Mouse (Mus musculus) cerebellum, adult 2 months (tissue): ENCODE results near the gene 1700034J05Rik. TPM values are rescaled to one million over a fixed set of nuclear protein-coding genes. Genes with fewer than 3 reads are reported as not detected.
A peak's percentile ranks its signal among the peaks of the same experiment; 100 is the strongest.

Experiments
- DNase-seq, 2 experiments: peaks; one replicate each; pipeline ENCODE4 v3.0.0; 2021
- H3K27ac ChIP-seq: fragments of 200-500 bp; 2 replicates; pipeline ENCODE4 v1.5.1; 2012; ENCODE audit warnings: low read length, control low read depth, inconsistent platforms; ENCODE audit not compliant: insufficient read depth
- H3K27me3 ChIP-seq: fragments of 200-500 bp; 2 replicates; pipeline ENCODE4 v1.6.1; 2012; ENCODE audit warnings: inconsistent platforms, mild to moderate bottlenecking, low read length, moderate library complexity; ENCODE audit not compliant: control insufficient read depth, insufficient read depth
- H3K4me1 ChIP-seq: fragments of 200-500 bp; 2 replicates; pipeline ENCODE4 v1.6.1; 2011; ENCODE audit warnings: low read length; ENCODE audit not compliant: control insufficient read depth, insufficient read depth
- H3K4me3 ChIP-seq: fragments of 200-500 bp; replicated peaks from 2 replicates; pipeline ENCODE3; 2011; ENCODE audit warnings: mild to moderate bottlenecking, low read depth, low read length, control low read depth; ENCODE audit not compliant: insufficient read depth
- CTCF ChIP-seq: fragments of 200-500 bp; IDR thresholded peaks from 2 replicates; pipeline ENCODE4 v1.5.1; 2011; ENCODE audit warnings: low read depth, mild to moderate bottlenecking, control low read depth, low read length, moderate library complexity, borderline replicate concordance; ENCODE audit not compliant: insufficient read depth
- POLR2A ChIP-seq: fragments of 200-500 bp; IDR thresholded peaks from 2 replicates; pipeline ENCODE4 v1.6.1; 2011; ENCODE audit warnings: low read length, control low read depth, borderline replicate concordance; ENCODE audit not compliant: insufficient read depth
- WGBS: fragments of 180-500 bp; shearing (Covaris S2); methylation state at CpG from one replicate; pipeline ENCODE4 v1.1.7; 2018; 5-methylcytosine and 5-hydroxymethylcytosine counted together
- polyA plus RNA-seq: library from polyadenylated mRNA; depleted of rRNA; stranded (reverse); fragments of >200 nt; gene quantifications from 2 replicates; pipeline ENCODE4 v1.2.3, GENCODE M21; 2012

The 1700034J05Rik gene
- polyA plus RNA-seq, 1 experiment = not detected

GRCm38 (mm10) chr6:146981249-146981835 lies 27.1 kb upstream of the 1700034J05Rik start:
- no peaks in the 10 kb centered on the region for H3K4me1 ChIP-seq
- TF ChIP-seq CTCF = no peak
- TF ChIP-seq POLR2A = no peak
- H3K27me3 ChIP-seq = no peaks in the 10 kb centered on the region
- H3K27ac ChIP-seq = no peak overlapping the region
- 44% methylated on average over 1 of the region's 1 CpGs for WGBS
- DNase-seq = no peak
- no peak overlapping the region for H3K4me3 ChIP-seq

GRCm38 (mm10) chr6:146979953-146980352 lies 25.7 kb upstream of the 1700034J05Rik start:
- Histone ChIP-seq H3K27me3 (no peaks in the 10 kb centered on the region), H3K4me1 (no peaks in the 10 kb centered on the region), H3K4me3 (no peak overlapping the region), H3K27ac (no peak overlapping the region)
- no peak for DNase-seq
- TF ChIP-seq CTCF = no peak
- TF ChIP-seq POLR2A = no peak
- WGBS = 64% methylated on average over 3 of the region's 3 CpGs

GRCm38 (mm10) chr6:146979115-146979744 lies 25.0 kb upstream of the 1700034J05Rik start:
- no peak for TF ChIP-seq POLR2A
- no peak for TF ChIP-seq CTCF
- no peak for DNase-seq
- no peak overlapping the region for H3K4me3 ChIP-seq
- 92% methylated on average over 1 of the region's 1 CpGs for WGBS
- H3K27ac ChIP-seq = no peak overlapping the region
- no peaks in the 10 kb centered on the region for H3K27me3 ChIP-seq
- no peaks in the 10 kb centered on the region for H3K4me1 ChIP-seq

GRCm38 (mm10) chr6:146978691-146979114 lies 24.5 kb upstream of the 1700034J05Rik start:
- no peak for DNase-seq
- H3K4me1 ChIP-seq = no peaks in the 10 kb centered on the region
- H3K27ac ChIP-seq = no peak overlapping the region
- H3K27me3 ChIP-seq = no peaks in the 10 kb centered on the region
- WGBS = 65% methylated on average over 5 of the region's 5 CpGs
- no peak overlapping the region for H3K4me3 ChIP-seq
- TF ChIP-seq CTCF = peak; percentile 14; the same call in 1 of the 2 replicates
- no peak for TF ChIP-seq POLR2A

GRCm38 (mm10) chr6:146976446-146976845 lies 22.2 kb upstream of the 1700034J05Rik start:
- no peak for TF ChIP-seq POLR2A
- no peak for TF ChIP-seq CTCF
- Histone ChIP-seq H3K4me3 (no peak overlapping the region), H3K4me1 (no peaks in the 10 kb centered on the region), H3K27ac (no peak overlapping the region), H3K27me3 (no peaks in the 10 kb centered on the region)
- WGBS = 84% methylated on average over 8 of the region's 8 CpGs
- no peak for DNase-seq

- H3K4me1 ChIP-seq = no peaks in the 10 kb centered on the region
- DNase-seq = no peak
- TF ChIP-seq CTCF (no peak), POLR2A (no peak)
- no peak overlapping the region for H3K27ac ChIP-seq
- H3K27me3 ChIP-seq = no peaks in the 10 kb centered on the region
- H3K4me3 ChIP-seq = no peak overlapping the region
Observed at GRCm38 (mm10) chr6:146973830-146974229, 19.6 kb upstream of the 1700034J05Rik start.

GRCm38 (mm10) chr6:146973406-146973805 lies 19.2 kb upstream of the 1700034J05Rik start:
- no peaks in the 10 kb centered on the region for H3K4me1 ChIP-seq

GRCm38 (mm10) chr6:146972740-146973139 lies 18.5 kb upstream of the 1700034J05Rik start:
- no peak overlapping the region for H3K4me3 ChIP-seq
- no peaks in the 10 kb centered on the region for H3K4me1 ChIP-seq
- no peak overlapping the region for H3K27ac ChIP-seq
- 62% methylated on average over 1 of the region's 1 CpGs for WGBS
- H3K27me3 ChIP-seq = no peaks in the 10 kb centered on the region
- TF ChIP-seq POLR2A = no peak
- TF ChIP-seq CTCF = no peak
- DNase-seq = no peak

More at GRCm38 (mm10) chr6:146973406-146973805, 19.2 kb upstream of the 1700034J05Rik start:
- DNase-seq = no peak
- no peak for TF ChIP-seq CTCF
- no peak for TF ChIP-seq POLR2A
- no peak overlapping the region for H3K4me3 ChIP-seq
- WGBS = 44% methylated on average over 2 of the region's 2 CpGs
- no peaks in the 10 kb centered on the region for H3K27me3 ChIP-seq
- no peak overlapping the region for H3K27ac ChIP-seq
